Mouse (Mus musculus): ENCODE measurements around the gene Sft2d2.

GRCm38 (mm10) chr1:165154162-165154561 is 40.1 kb downstream of the Sft2d2 start:
- TF ChIP-seq POLR2A (IDR thresholded peaks at IDR 0.05; ENCODE audit: insufficient read length, low read depth) = no peak
- no peak for TF ChIP-seq E2F4 (IDR thresholded peaks at IDR 0.05; ENCODE audit: insufficient read depth)
- no peak for TF ChIP-seq MYOG (IDR thresholded peaks at IDR 0.05; ENCODE audit: control insufficient read depth in 1 of 3, insufficient read depth in 1 of 3, insufficient read length in 2 of 3, low read depth in 2 of 3)
- TF ChIP-seq TCF12 (IDR thresholded peaks at IDR 0.05; ENCODE audit: insufficient read depth, poor library complexity, severe bottlenecking) = no peak
- TF ChIP-seq MAX (IDR thresholded peaks at IDR 0.05; ENCODE audit: low read depth) = no peak
- no peak for TF ChIP-seq CEBPB (IDR thresholded peaks at IDR 0.05; ENCODE audit: insufficient read depth, poor library complexity, severe bottlenecking)
- no peak for TF ChIP-seq POLR2AphosphoS2 (IDR thresholded peaks at IDR 0.05; ENCODE audit: insufficient read length, low read depth)
- TF ChIP-seq TCF3 (IDR thresholded peaks at IDR 0.05; ENCODE audit: insufficient read length, low read depth) = no peak

All from myocyte (in vitro differentiated cells).